Mouse (Mus musculus): ENCODE results near the gene Gan.

- TF ChIP-seq CTCF (IDR thresholded peaks at IDR 0.05; ENCODE audit: insufficient read depth, low read depth, low read length) (no peak), POLR2A (IDR thresholded peaks at IDR 0.05; ENCODE audit: insufficient read depth, low read depth, low read length) (no peak)
Observed at GRCm38 (mm10) chr8:117260930-117261475, 103.1 kb downstream of the Gan start.

All from olfactory bulb, adult 2 months (tissue).